8 mouse cellular contexts compared by ENCODE assay signal in genomic region chr8:94822637-94823560, GRCm38 (mm10). TPM values are rescaled to one million over a fixed set of nuclear protein-coding genes. Genes with fewer than 3 reads are reported as not detected.
DNase-seq lines count a peak whose midpoint lies in the region; ATAC-seq and TF ChIP-seq lines count a peak whose summit lies in the region.

No protein-coding gene starts in this region.

- 78% methylated on average over 23 of the region's 23 CpGs for WGBS in heart, embryonic 12.5 days
- 81% methylated on average over 23 of the region's 23 CpGs for WGBS in lung, postnatal 0 days

- H3K9ac ChIP-seq in heart, embryonic 12.5 days: no peak overlapping the region
- no peak overlapping the region for H3K9ac ChIP-seq in lung, postnatal 0 days (replicated peaks; ENCODE audit: low read depth)

- no peaks in the 10 kb centered on the region for H3K4me1 ChIP-seq in heart, embryonic 12.5 days (replicated peaks)
- H3K4me1 ChIP-seq in lung, postnatal 0 days (ENCODE audit: insufficient read depth, low read depth, low read length): no peaks in the 10 kb centered on the region

- peak; percentile 38 to 44 for DNase-seq in B cell, adult 2 months
- peak; percentile 78 for DNase-seq in NIH3T3 (ENCODE audit: low read depth)
- peak; percentile 73 for DNase-seq in embryo, embryonic 11 days
- DNase-seq in kidney, postnatal 10 days: peak; percentile 84
- DNase-seq in lung, postnatal 0 days (ENCODE audit: low spot score): peak; percentile 78
- DNase-seq in ovary, postnatal 36 days (ENCODE audit: low spot score): peak; percentile 68
- peak; percentile 78 for DNase-seq in thymus, postnatal 4 days

- no peaks in the 10 kb centered on the region for H3K27me3 ChIP-seq in heart, embryonic 12.5 days (replicated peaks)
- no peaks in the 10 kb centered on the region for H3K27me3 ChIP-seq in lung, postnatal 0 days (replicated peaks; ENCODE audit: insufficient read depth, low read length)

- H3K4me3 ChIP-seq in heart, embryonic 12.5 days: no peak overlapping the region
- no peak overlapping the region for H3K4me3 ChIP-seq in lung, postnatal 0 days (ENCODE audit: low read depth, low read length)

- peaks cover 71% of the 10 kb centered on the region for H3K36me3 ChIP-seq in heart, embryonic 12.5 days
- peaks cover 28% of the 10 kb centered on the region for H3K36me3 ChIP-seq in lung, postnatal 0 days (ENCODE audit: insufficient read depth, low read length)

- peak; percentile 80 for TF ChIP-seq CTCF in lung, postnatal 0 days (IDR thresholded peaks at IDR 0.05)

- no peak overlapping the region for H3K4me2 ChIP-seq in heart, embryonic 12.5 days
- no peak overlapping the region for H3K4me2 ChIP-seq in lung, postnatal 0 days (replicated peaks; ENCODE audit: low read depth, low read length)

- TF ChIP-seq EP300 in lung, postnatal 0 days (IDR thresholded peaks at IDR 0.05): no peak

- H3K9me3 ChIP-seq in heart, embryonic 12.5 days (replicated peaks): no peaks in the 10 kb centered on the region
- no peaks in the 10 kb centered on the region for H3K9me3 ChIP-seq in lung, postnatal 0 days (ENCODE audit: low read length)

- peak; percentile 61 for ATAC-seq in heart, embryonic 12.5 days (ENCODE audit: insufficient number of reproducible peaks, low FRiP score)
- ATAC-seq in lung, postnatal 0 days: peak; percentile 79

- H3K27ac ChIP-seq in heart, embryonic 12.5 days (ENCODE audit: poor library complexity, severe bottlenecking): no peak overlapping the region
- no peak overlapping the region for H3K27ac ChIP-seq in lung, postnatal 0 days (ENCODE audit: low read length)

RNA-seq across cellular contexts. Expression of gene Ccl17, which starts 12.6 kb away (rescaled TPM):
- 0.75 TPM in 1 of 2 replicates, not detected in the other for polyA plus RNA-seq in heart, embryonic 12.5 days (2016; fragmentation: Nextera tagmentation; extraction: Ambion mirVana)
- 5.7 and 9.1 TPM in 2 replicates for polyA plus RNA-seq in lung, postnatal 0 days (2015; fragmentation: Nextera tagmentation; extraction: Ambion mirVana)

RNA-seq across cellular contexts. Expression of gene Coq9, which starts 15.2 kb away (rescaled TPM):
- 118 and 121 TPM in 2 replicates for polyA plus RNA-seq in heart, embryonic 12.5 days (2016; fragmentation: Nextera tagmentation; extraction: Ambion mirVana)
- 47.1 and 51.4 TPM in 2 replicates for polyA plus RNA-seq in lung, postnatal 0 days (2015; fragmentation: Nextera tagmentation; extraction: Ambion mirVana)

RNA-seq across cellular contexts. Expression of gene Ciapin1, which starts 15.3 kb away (rescaled TPM):
- polyA plus RNA-seq in heart, embryonic 12.5 days (2016; fragmentation: Nextera tagmentation; extraction: Ambion mirVana): 102 and 109 TPM in 2 replicates
- 66.7 and 74.5 TPM in 2 replicates for polyA plus RNA-seq in lung, postnatal 0 days (2015; fragmentation: Nextera tagmentation; extraction: Ambion mirVana)

RNA-seq across cellular contexts. Expression of gene Polr2c, which starts 34.4 kb away (rescaled TPM):
- polyA plus RNA-seq in heart, embryonic 12.5 days (2016; fragmentation: Nextera tagmentation; extraction: Ambion mirVana): 122 and 126 TPM in 2 replicates
- polyA plus RNA-seq in lung, postnatal 0 days (2015; fragmentation: Nextera tagmentation; extraction: Ambion mirVana): 98.4 and 103 TPM in 2 replicates

RNA-seq across cellular contexts. Expression of gene Cx3cl1, which starts 51.1 kb away (rescaled TPM):
- polyA plus RNA-seq in heart, embryonic 12.5 days (2016; fragmentation: Nextera tagmentation; extraction: Ambion mirVana): 13.1 and 15.2 TPM in 2 replicates
- 8.3 and 10.7 TPM in 2 replicates for polyA plus RNA-seq in lung, postnatal 0 days (2015; fragmentation: Nextera tagmentation; extraction: Ambion mirVana)
